In genomic region chr7:127711031-127711430, GRCm38 (mm10) we compare ENCODE assay signal across 25 mouse cellular contexts. TPM values are rescaled to one million over a fixed set of nuclear protein-coding genes. Genes with fewer than 3 reads are reported as not detected.
A peak's percentile ranks its signal among the peaks of the same experiment; 100 is the strongest.
DNase-seq lines count a peak whose midpoint lies in the region; ATAC-seq and TF ChIP-seq lines count a peak whose summit lies in the region.
"Had no signal": no experiment of that assay in that cellular context is flagged by ENCODE, and none has a peak within 500 bp of the region (broad histone marks: within the 10 kb centered on the region; RNA-seq: fewer than 3 reads in every experiment).

No protein-coding gene starts in this region.

- H3K27me3 ChIP-seq in forebrain, embryonic 12.5 days = no peaks in the 10 kb centered on the region
- H3K27me3 ChIP-seq in forebrain, postnatal 0 days (ENCODE audit: insufficient read depth, low read length) = no peaks in the 10 kb centered on the region
- H3K27me3 ChIP-seq in liver, adult 2 months (ENCODE audit: control insufficient read depth, insufficient read depth, low read length) = no peaks in the 10 kb centered on the region
- H3K27me3 ChIP-seq in liver, embryonic 11.5 days (replicated peaks; ENCODE audit: control insufficient read depth, insufficient read depth, low read length) = no peaks in the 10 kb centered on the region
- no peaks in the 10 kb centered on the region for H3K27me3 ChIP-seq in limb, embryonic 10.5 days (ENCODE audit: low read depth, poor library complexity, severe bottlenecking)
- no peaks in the 10 kb centered on the region for H3K27me3 ChIP-seq in stomach, embryonic 14.5 days (ENCODE audit: control insufficient read depth, insufficient read depth, low read length)
- H3K27me3 ChIP-seq in hindbrain, embryonic 16.5 days (replicated peaks; ENCODE audit: control insufficient read depth, insufficient read depth, low read length) = no peaks in the 10 kb centered on the region
- H3K27me3 ChIP-seq: neural tube, embryonic 15.5 days; Patski had no signal

- H3K4me3 ChIP-seq in forebrain, embryonic 12.5 days (replicated peaks) = no peak overlapping the region
- no peak overlapping the region for H3K4me3 ChIP-seq in forebrain, postnatal 0 days (ENCODE audit: low read depth, low read length)
- H3K4me3 ChIP-seq in liver, adult 2 months (ENCODE audit: insufficient read depth, low read depth, low read length) = no peak overlapping the region
- no peak overlapping the region for H3K4me3 ChIP-seq in liver, embryonic 11.5 days (ENCODE audit: low read depth, low read length)
- no peak overlapping the region for H3K4me3 ChIP-seq in limb, embryonic 10.5 days
- no peak overlapping the region for H3K4me3 ChIP-seq in stomach, embryonic 14.5 days (ENCODE audit: low read depth, low read length)
- H3K4me3 ChIP-seq in hindbrain, embryonic 16.5 days (ENCODE audit: low read length) = no peak overlapping the region
- H3K4me3 ChIP-seq: forebrain, embryonic 10.5 days; heart, adult 2 months; midbrain, embryonic 10.5 days; neural tube, embryonic 15.5 days had no signal

- no peak overlapping the region for H3K9ac ChIP-seq in forebrain, embryonic 12.5 days
- H3K9ac ChIP-seq in forebrain, postnatal 0 days = no peak overlapping the region
- H3K9ac ChIP-seq in liver, adult 2 months (ENCODE audit: low read depth, low read length) = no peak overlapping the region
- no peak overlapping the region for H3K9ac ChIP-seq in liver, embryonic 11.5 days (ENCODE audit: low read depth, low read length)
- no peak overlapping the region for H3K9ac ChIP-seq in stomach, embryonic 14.5 days (replicated peaks; ENCODE audit: low read depth, low read length)
- H3K9ac ChIP-seq in hindbrain, embryonic 16.5 days (ENCODE audit: low read depth, low read length) = no peak overlapping the region
- H3K9ac ChIP-seq: hindbrain, embryonic 14.5 days; neural tube, embryonic 15.5 days had no signal

- 0 out of 2 replicates have a peak overlapping the region, but pooled peaks have one; percentile 85 for H3K27ac ChIP-seq in forebrain, embryonic 12.5 days
- H3K27ac ChIP-seq in forebrain, postnatal 0 days (ENCODE audit: low read depth, low read length) = no peak overlapping the region
- no peak overlapping the region for H3K27ac ChIP-seq in liver, adult 2 months (replicated peaks; ENCODE audit: insufficient read depth, low read depth, low read length)
- no peak overlapping the region for H3K27ac ChIP-seq in liver, embryonic 11.5 days (ENCODE audit: low read depth, low read length)
- peak overlapping the region; percentile 91; the same call in 1 of the 2 replicates for H3K27ac ChIP-seq in limb, embryonic 10.5 days
- H3K27ac ChIP-seq in stomach, embryonic 14.5 days (ENCODE audit: low read length) = peak overlapping the region; percentile 93
- H3K27ac ChIP-seq in hindbrain, embryonic 16.5 days (ENCODE audit: low read depth, low read length) = no peak overlapping the region
- H3K27ac ChIP-seq: heart, adult 2 months; hindbrain, embryonic 14.5 days; midbrain, embryonic 10.5 days; neural tube, embryonic 15.5 days had no signal

- 91% methylated on average over 3 of the region's 3 CpGs for WGBS in forebrain, embryonic 12.5 days
- WGBS in forebrain, postnatal 0 days = 88% methylated on average over 3 of the region's 3 CpGs
- WGBS in liver, adult 2 months = 64% methylated on average over 3 of the region's 3 CpGs
- 83% methylated on average over 3 of the region's 3 CpGs for WGBS in liver, embryonic 11.5 days
- 88% methylated on average over 3 of the region's 3 CpGs for WGBS in limb, embryonic 10.5 days
- WGBS in stomach, embryonic 14.5 days = 69% methylated on average over 3 of the region's 3 CpGs
- 95% methylated on average over 3 of the region's 3 CpGs for WGBS in hindbrain, embryonic 16.5 days

- peaks cover 41% of the 10 kb centered on the region for H3K4me1 ChIP-seq in forebrain, embryonic 12.5 days
- 0 out of 2 replicates have a peak, but pooled peaks cover 12% of the 10 kb centered on the region for H3K4me1 ChIP-seq in forebrain, postnatal 0 days (ENCODE audit: insufficient read depth)
- peaks cover 10% of the 10 kb centered on the region for H3K4me1 ChIP-seq in liver, adult 2 months (ENCODE audit: control insufficient read depth, insufficient read depth, low read length)
- H3K4me1 ChIP-seq in liver, embryonic 11.5 days (replicated peaks; ENCODE audit: control insufficient read depth, insufficient read depth, low read length) = peaks cover 21% of the 10 kb centered on the region
- peaks cover 61% of the 10 kb centered on the region for H3K4me1 ChIP-seq in limb, embryonic 10.5 days
- peaks cover 24% of the 10 kb centered on the region for H3K4me1 ChIP-seq in stomach, embryonic 14.5 days (ENCODE audit: control insufficient read depth, insufficient read depth, low read length)
- H3K4me1 ChIP-seq in hindbrain, embryonic 16.5 days (ENCODE audit: control insufficient read depth, insufficient read depth, low read depth, low read length) = peaks cover 22% of the 10 kb centered on the region

- ATAC-seq in forebrain, embryonic 12.5 days (ENCODE audit: low FRiP score) = no peak
- no peak for ATAC-seq in forebrain, postnatal 0 days
- no peak for ATAC-seq in liver, embryonic 11.5 days (replicated peaks; ENCODE audit: low FRiP score)
- ATAC-seq in stomach, embryonic 14.5 days (ENCODE audit: insufficient number of reproducible peaks, insufficient read depth, low FRiP score, low read depth) = no peak
- ATAC-seq in hindbrain, embryonic 16.5 days = no peak
- ATAC-seq: Patski had no signal

- peaks cover 5% of the 10 kb centered on the region for H3K36me3 ChIP-seq in forebrain, embryonic 12.5 days (replicated peaks)
- peaks cover 6% of the 10 kb centered on the region for H3K36me3 ChIP-seq in forebrain, postnatal 0 days (ENCODE audit: insufficient read depth)
- H3K36me3 ChIP-seq in liver, adult 2 months (ENCODE audit: control insufficient read depth, insufficient read depth, low read length) = no peaks in the 10 kb centered on the region
- no peaks in the 10 kb centered on the region; the same call in 1 of the 2 replicates for H3K36me3 ChIP-seq in liver, embryonic 11.5 days (ENCODE audit: control insufficient read depth, insufficient read depth, low read length)
- H3K36me3 ChIP-seq in limb, embryonic 10.5 days = peaks cover 23% of the 10 kb centered on the region
- H3K36me3 ChIP-seq in stomach, embryonic 14.5 days (ENCODE audit: control insufficient read depth, insufficient read depth, low read length) = peaks cover 9% of the 10 kb centered on the region
- H3K36me3 ChIP-seq in hindbrain, embryonic 16.5 days (ENCODE audit: control insufficient read depth, insufficient read depth, low read length) = no peaks in the 10 kb centered on the region

- no peak for DNase-seq in forebrain, postnatal 0 days
- peak; percentile 64 for DNase-seq in liver, adult 2 months (ENCODE audit: extremely low read depth, low read depth, low spot score)
- no peak for DNase-seq in liver, embryonic 11.5 days (ENCODE audit: low spot score)
- no peak for DNase-seq in limb, embryonic 10.5 days (ENCODE audit: low spot score)
- DNase-seq in layer of hippocampus, adult 11-12 months (ENCODE audit: low spot score) = no peak
- DNase-seq: heart, adult 2 months; kidney, adult 9 months; lung, postnatal 10 days; retina, postnatal 1 day; thymus, postnatal 14 days had no signal

- no peaks in the 10 kb centered on the region for H3K79me2 ChIP-seq in liver, adult 2 months (ENCODE audit: control insufficient read depth, insufficient read depth, low read length)

- TF ChIP-seq CTCF in forebrain, postnatal 0 days (IDR thresholded peaks at IDR 0.05; ENCODE audit: low read depth) = no peak
- TF ChIP-seq CTCF in liver, adult 2 months (IDR thresholded peaks at IDR 0.05; ENCODE audit: low read depth, low read length) = no peak

- no peaks in the 10 kb centered on the region for H3K9me3 ChIP-seq in forebrain, embryonic 12.5 days
- H3K9me3 ChIP-seq in forebrain, postnatal 0 days (ENCODE audit: low read length) = no peaks in the 10 kb centered on the region
- no peaks in the 10 kb centered on the region for H3K9me3 ChIP-seq in liver, embryonic 11.5 days (ENCODE audit: control insufficient read depth, low read length)
- no peaks in the 10 kb centered on the region for H3K9me3 ChIP-seq in limb, embryonic 10.5 days (replicated peaks)
- H3K9me3 ChIP-seq in stomach, embryonic 14.5 days (ENCODE audit: control insufficient read depth, low read depth, low read length) = no peaks in the 10 kb centered on the region
- H3K9me3 ChIP-seq in hindbrain, embryonic 16.5 days (ENCODE audit: control insufficient read depth, low read length) = no peaks in the 10 kb centered on the region
- H3K9me3 ChIP-seq: forebrain, embryonic 10.5 days; midbrain, embryonic 10.5 days; neural tube, embryonic 15.5 days had no signal

- no peak for TF ChIP-seq POLR2A in liver, adult 2 months (IDR thresholded peaks at IDR 0.05; ENCODE audit: extremely low read depth, insufficient read depth, low read length)

- H3K4me2 ChIP-seq in forebrain, embryonic 12.5 days = no peak overlapping the region
- no peak overlapping the region for H3K4me2 ChIP-seq in forebrain, postnatal 0 days (ENCODE audit: low read depth)
- H3K4me2 ChIP-seq in liver, embryonic 11.5 days = no peak overlapping the region
- no peak overlapping the region for H3K4me2 ChIP-seq in stomach, embryonic 14.5 days (replicated peaks; ENCODE audit: low read depth, low read length)
- no peak overlapping the region for H3K4me2 ChIP-seq in hindbrain, embryonic 16.5 days (ENCODE audit: low read length)
- H3K4me2 ChIP-seq: hindbrain, embryonic 14.5 days; neural tube, embryonic 15.5 days had no signal

RNA-seq across cellular contexts. Expression of gene Ctf1, which starts 1.5 kb away (rescaled TPM):
- polyA plus RNA-seq in forebrain, embryonic 12.5 days (2016; fragmentation: Nextera tagmentation; extraction: Ambion mirVana) = 6.7 and 8.3 TPM in 2 replicates
- 6.5 and 6.6 TPM in 2 replicates for total RNA-seq in forebrain, postnatal 0 days (2014; rRNA removed)
- 3.8 and 4.3 TPM in 2 replicates for polyA plus RNA-seq in forebrain, postnatal 0 days (2015; fragmentation: Nextera tagmentation; extraction: Ambion mirVana)
- total RNA-seq in liver, adult 2 months (2014; rRNA removed) = 2.7 and 4.4 TPM in 2 replicates
- polyA plus RNA-seq in liver, adult 2 months (2012; rRNA removed) = 10.5 and 15.9 TPM in 2 replicates
- polyA plus RNA-seq in liver, embryonic 11.5 days (2014; fragmentation: Nextera tagmentation; extraction: Ambion mirVana) = 5.5 and 5.8 TPM in 2 replicates
- 11.1 and 14.2 TPM in 2 replicates for polyA plus RNA-seq in limb, embryonic 10.5 days (2016; fragmentation: Nextera tagmentation; extraction: Ambion mirVana)
- polyA plus RNA-seq in stomach, embryonic 14.5 days (2014; fragmentation: Nextera tagmentation; extraction: Ambion mirVana) = 20.1 and 22.1 TPM in 2 replicates
- 3.4 and 4.9 TPM in 2 replicates for polyA plus RNA-seq in hindbrain, embryonic 16.5 days (2015; fragmentation: Nextera tagmentation; extraction: Ambion mirVana)
- total RNA-seq: CH12.LX; monocyte, adult 5-6 weeks had no signal

RNA-seq across cellular contexts. Expression of gene Bcl7c, which starts 2.3 kb away (rescaled TPM):
- 57.4 and 72.6 TPM in 2 replicates for polyA plus RNA-seq in forebrain, embryonic 12.5 days (2016; fragmentation: Nextera tagmentation; extraction: Ambion mirVana)
- 93.1 and 102 TPM in 2 replicates for total RNA-seq in forebrain, postnatal 0 days (2014; rRNA removed)
- 43.9 and 47.5 TPM in 2 replicates for polyA plus RNA-seq in forebrain, postnatal 0 days (2015; fragmentation: Nextera tagmentation; extraction: Ambion mirVana)
- total RNA-seq in liver, adult 2 months (2014; rRNA removed) = 7.3 and 7.6 TPM in 2 replicates
- 20.0 and 23.2 TPM in 2 replicates for polyA plus RNA-seq in liver, adult 2 months (2012; rRNA removed)
- 46.8 and 50.7 TPM in 2 replicates for polyA plus RNA-seq in liver, embryonic 11.5 days (2014; fragmentation: Nextera tagmentation; extraction: Ambion mirVana)
- polyA plus RNA-seq in limb, embryonic 10.5 days (2016; fragmentation: Nextera tagmentation; extraction: Ambion mirVana) = 77.9 and 79.5 TPM in 2 replicates
- 57.8 and 65.2 TPM in 2 replicates for polyA plus RNA-seq in stomach, embryonic 14.5 days (2014; fragmentation: Nextera tagmentation; extraction: Ambion mirVana)
- polyA plus RNA-seq in hindbrain, embryonic 16.5 days (2015; fragmentation: Nextera tagmentation; extraction: Ambion mirVana) = 39.5 and 41.9 TPM in 2 replicates

RNA-seq across cellular contexts. Expression of gene Ctf2, which starts 20.9 kb away (rescaled TPM):
- polyA plus RNA-seq in forebrain, embryonic 12.5 days (2016; fragmentation: Nextera tagmentation; extraction: Ambion mirVana) = 0.40 and 0.42 TPM in 2 replicates
- total RNA-seq in forebrain, postnatal 0 days (2014; rRNA removed) = not detected in 2 replicates
- not detected in 2 replicates for polyA plus RNA-seq in forebrain, postnatal 0 days (2015; fragmentation: Nextera tagmentation; extraction: Ambion mirVana)
- not detected in 2 replicates for total RNA-seq in liver, adult 2 months (2014; rRNA removed)
- not detected in 2 replicates for polyA plus RNA-seq in liver, adult 2 months (2012; rRNA removed)
- polyA plus RNA-seq in liver, embryonic 11.5 days (2014; fragmentation: Nextera tagmentation; extraction: Ambion mirVana) = 0.25 and 0.40 TPM in 2 replicates
- polyA plus RNA-seq in limb, embryonic 10.5 days (2016; fragmentation: Nextera tagmentation; extraction: Ambion mirVana) = 0.28 and 0.73 TPM in 2 replicates
- 0.32 and 0.66 TPM in 2 replicates for polyA plus RNA-seq in stomach, embryonic 14.5 days (2014; fragmentation: Nextera tagmentation; extraction: Ambion mirVana)
- polyA plus RNA-seq in hindbrain, embryonic 16.5 days (2015; fragmentation: Nextera tagmentation; extraction: Ambion mirVana) = 0.15 and 0.20 TPM in 2 replicates
- total RNA-seq: adrenal gland, postnatal 4 days; CH12.LX; heart, adult 2 months; layer of hippocampus, postnatal 10 days; left cerebral cortex, postnatal 10 days had no signal
- polyA plus RNA-seq: heart, adult 2 months; heart, postnatal 0 days; small intestine, adult 2 months had no signal

RNA-seq across cellular contexts. Expression of gene Fbxl19, which starts 33.3 kb away (rescaled TPM):
- polyA plus RNA-seq in forebrain, embryonic 12.5 days (2016; fragmentation: Nextera tagmentation; extraction: Ambion mirVana) = 9.0 and 10.3 TPM in 2 replicates
- 162 and 178 TPM in 2 replicates for total RNA-seq in forebrain, postnatal 0 days (2014; rRNA removed)
- polyA plus RNA-seq in forebrain, postnatal 0 days (2015; fragmentation: Nextera tagmentation; extraction: Ambion mirVana) = 6.9 and 7.9 TPM in 2 replicates
- total RNA-seq in liver, adult 2 months (2014; rRNA removed) = 1.9 and 2.4 TPM in 2 replicates
- polyA plus RNA-seq in liver, adult 2 months (2012; rRNA removed) = 3.9 and 4.7 TPM in 2 replicates
- polyA plus RNA-seq in liver, embryonic 11.5 days (2014; fragmentation: Nextera tagmentation; extraction: Ambion mirVana) = 3.1 and 3.7 TPM in 2 replicates
- polyA plus RNA-seq in limb, embryonic 10.5 days (2016; fragmentation: Nextera tagmentation; extraction: Ambion mirVana) = 9.4 and 10.8 TPM in 2 replicates
- polyA plus RNA-seq in stomach, embryonic 14.5 days (2014; fragmentation: Nextera tagmentation; extraction: Ambion mirVana) = 3.9 and 6.2 TPM in 2 replicates
- 6.8 TPM in 2 replicates for polyA plus RNA-seq in hindbrain, embryonic 16.5 days (2015; fragmentation: Nextera tagmentation; extraction: Ambion mirVana)

RNA-seq across cellular contexts. Expression of gene Orai3, which starts 58.6 kb away (rescaled TPM):
- polyA plus RNA-seq in forebrain, embryonic 12.5 days (2016; fragmentation: Nextera tagmentation; extraction: Ambion mirVana) = 5.7 and 6.0 TPM in 2 replicates
- 19.0 and 19.4 TPM in 2 replicates for total RNA-seq in forebrain, postnatal 0 days (2014; rRNA removed)
- polyA plus RNA-seq in forebrain, postnatal 0 days (2015; fragmentation: Nextera tagmentation; extraction: Ambion mirVana) = 9.6 and 13.4 TPM in 2 replicates
- 10.2 and 14.7 TPM in 2 replicates for total RNA-seq in liver, adult 2 months (2014; rRNA removed)
- 21.1 and 26.6 TPM in 2 replicates for polyA plus RNA-seq in liver, adult 2 months (2012; rRNA removed)
- 22.0 and 23.7 TPM in 2 replicates for polyA plus RNA-seq in liver, embryonic 11.5 days (2014; fragmentation: Nextera tagmentation; extraction: Ambion mirVana)
- polyA plus RNA-seq in limb, embryonic 10.5 days (2016; fragmentation: Nextera tagmentation; extraction: Ambion mirVana) = 15.2 and 16.0 TPM in 2 replicates
- polyA plus RNA-seq in stomach, embryonic 14.5 days (2014; fragmentation: Nextera tagmentation; extraction: Ambion mirVana) = 19.6 and 24.8 TPM in 2 replicates
- polyA plus RNA-seq in hindbrain, embryonic 16.5 days (2015; fragmentation: Nextera tagmentation; extraction: Ambion mirVana) = 10.4 and 11.3 TPM in 2 replicates

Comparison
In these comparisons a context has a peak if more than half of its experiments do, and no peak if none do; other contexts are left out.
1. H3K27ac ChIP-seq: peak in forebrain, embryonic 12.5 days (single experiment), limb, embryonic 10.5 days (single experiment) and stomach, embryonic 14.5 days (single experiment); none in forebrain, postnatal 0 days (single experiment), liver, adult 2 months (single experiment), liver, embryonic 11.5 days (single experiment) and hindbrain, embryonic 16.5 days (single experiment).